Mouse (Mus musculus) intestine, embryonic 14.5 days (tissue): ENCODE measurements around the gene Dhx35. TPM values are rescaled to one million over a fixed set of nuclear protein-coding genes. Genes with fewer than 3 reads are reported as not detected.

Experiments used
- ATAC-seq: fragments of 200-750 bp; cut with Nextera tagmentation; replicated peaks from 2 replicates; pipeline ENCODE4 v1.8.0; 2017; ENCODE audit warnings: low read depth, moderate number of reproducible peaks, moderate TSS enrichment, moderate library complexity; ENCODE audit not compliant: low FRiP score, low TSS enrichment
- DNase-seq: peaks from one replicate; pipeline ENCODE4 v3.0.0-alpha.2; 2018; ENCODE audit warnings: low spot score
- H3K27ac ChIP-seq: fragments of 300-500 bp; sonication (generic); 2 replicates; pipeline ENCODE4 v1.5.1; 2014; ENCODE audit warnings: low read depth, mild to moderate bottlenecking, control low read depth
- H3K27me3 ChIP-seq: fragments of 300-500 bp; sonication (generic); replicated peaks from 2 replicates; pipeline ENCODE4 v1.6.1; 2014; ENCODE audit warnings: low read length, control low read depth; ENCODE audit not compliant: control insufficient read depth, insufficient read depth
- H3K36me3 ChIP-seq: fragments of 300-500 bp; sonication (generic); 2 replicates; pipeline ENCODE4 v1.6.1; 2014; ENCODE audit warnings: low read length, control low read depth; ENCODE audit not compliant: control insufficient read depth, insufficient read depth
- H3K4me1 ChIP-seq: fragments of 300-500 bp; sonication (generic); replicated peaks from 2 replicates; pipeline ENCODE4 v1.6.1; 2014; ENCODE audit warnings: low read length, control low read depth, mixed read lengths; ENCODE audit not compliant: control insufficient read depth, insufficient read depth
- H3K4me2 ChIP-seq: fragments of 300-500 bp; sonication (generic); 2 replicates; pipeline ENCODE4 v1.6.1; 2014; ENCODE audit warnings: low read length
- H3K4me3 ChIP-seq: fragments of 300-500 bp; sonication (generic); 2 replicates; pipeline ENCODE4 v1.5.1; 2014; ENCODE audit warnings: low read depth, low read length, control low read depth, mixed read lengths
- H3K9ac ChIP-seq: fragments of 300-500 bp; sonication (generic); 2 replicates; pipeline ENCODE4 v1.6.1; 2014; ENCODE audit warnings: mild to moderate bottlenecking, low read length
- H3K9me3 ChIP-seq: fragments of 300-500 bp; sonication (generic); 2 replicates; pipeline ENCODE4 v1.6.1; 2016; ENCODE audit warnings: low read length, control low read depth; ENCODE audit not compliant: control insufficient read depth
- WGBS: fragments of 180-500 bp; shearing (Covaris S2); extraction: QIAGEN DNeasy Blood & Tissue Kit; methylation state at CpG from one replicate; pipeline ENCODE4 v1.1.7; 2014; 5-methylcytosine and 5-hydroxymethylcytosine counted together
- polyA plus RNA-seq: library from polyadenylated mRNA; unstranded; fragments of >200 nt; fragmentation: Nextera tagmentation; extraction: Ambion mirVana; gene quantifications from 2 replicates; pipeline ENCODE4 v1.2.1, GENCODE M21; 2014

Gene Dhx35
- 17.8 and 18.1 TPM in 2 replicates for polyA plus RNA-seq

GRCm38 (mm10) chr2:158794494-158795004 is at the start of gene Dhx35:
TSS of gene Dhx35 (plus strand) at chr2:158794807.
- no peaks in the 10 kb centered on the region for H3K27me3 ChIP-seq
- H3K36me3 ChIP-seq, result no peaks in the 10 kb centered on the region
- peak within 1 kb of the TSS; percentile 92 for H3K4me2 ChIP-seq
- ATAC-seq (peak; percentile 99), DNase-seq (peak; percentile 95)
- H3K4me1 ChIP-seq, result peaks cover 10% of the 10 kb centered on the region
- H3K4me3 ChIP-seq, result peak within 1 kb of the TSS; percentile 82
- no peaks in the 10 kb centered on the region for H3K9me3 ChIP-seq
- H3K27ac ChIP-seq, result peak within 1 kb of the TSS; percentile 87
- WGBS, result under 1% methylated on average over 31 of the region's 33 CpGs
- peak within 1 kb of the TSS; percentile 71 for H3K9ac ChIP-seq

- ATAC-seq (no peak), DNase-seq (peak; percentile 52)
- 20% methylated on average over 2 of the region's 2 CpGs for WGBS
Measured at GRCm38 (mm10) chr2:158745049-158745482, 49.5 kb upstream of the Dhx35 start.

GRCm38 (mm10) chr2:158746164-158746563 is 48.4 kb upstream of the Dhx35 start:
- DNase-seq (no peak), ATAC-seq (no peak)
- H3K9me3 ChIP-seq, result no peaks in the 10 kb centered on the region
- no peaks in the 10 kb centered on the region for H3K4me1 ChIP-seq
- H3K27ac ChIP-seq, result no peak overlapping the region
- H3K4me3 ChIP-seq, result no peak overlapping the region
- H3K27me3 ChIP-seq, result no peaks in the 10 kb centered on the region
- no peaks in the 10 kb centered on the region for H3K36me3 ChIP-seq
- 62% methylated on average over 11 of the region's 11 CpGs for WGBS
- no peak overlapping the region for H3K9ac ChIP-seq
- H3K4me2 ChIP-seq, result no peak overlapping the region

More at GRCm38 (mm10) chr2:158745049-158745482, 49.5 kb upstream of the Dhx35 start:
- Histone ChIP-seq H3K27me3 (no peaks in the 10 kb centered on the region), H3K27ac (no peak overlapping the region), H3K4me3 (no peak overlapping the region), H3K4me1 (no peaks in the 10 kb centered on the region), H3K36me3 (no peaks in the 10 kb centered on the region), H3K4me2 (no peak overlapping the region), H3K9ac (no peak overlapping the region), H3K9me3 (no peaks in the 10 kb centered on the region)

GRCm38 (mm10) chr2:158749366-158749765 is 45.2 kb upstream of the Dhx35 start:
- no peak for DNase-seq
- H3K4me3 ChIP-seq, result no peak overlapping the region
- H3K4me1 ChIP-seq, result no peaks in the 10 kb centered on the region
- no peaks in the 10 kb centered on the region for H3K9me3 ChIP-seq
- no peak overlapping the region for H3K4me2 ChIP-seq
- no peak overlapping the region for H3K9ac ChIP-seq
- no peaks in the 10 kb centered on the region for H3K36me3 ChIP-seq
- ATAC-seq, result no peak
- H3K27me3 ChIP-seq, result no peaks in the 10 kb centered on the region
- no peak overlapping the region for H3K27ac ChIP-seq
- WGBS, result 91% methylated on average over 9 of the region's 9 CpGs

GRCm38 (mm10) chr2:158760231-158760630 is 34.4 kb upstream of the Dhx35 start:
- Histone ChIP-seq H3K36me3 (no peaks in the 10 kb centered on the region), H3K27me3 (no peaks in the 10 kb centered on the region)
- no peak for ATAC-seq

GRCm38 (mm10) chr2:158762339-158762738 is 32.3 kb upstream of the Dhx35 start:
- 79% methylated on average over 5 of the region's 5 CpGs for WGBS
- Histone ChIP-seq H3K4me1 (peaks cover under 1% of the 10 kb centered on the region; the same call in 1 of the 2 replicates), H3K9ac (no peak overlapping the region), H3K27me3 (no peaks in the 10 kb centered on the region), H3K4me2 (no peak overlapping the region), H3K4me3 (no peak overlapping the region), H3K36me3 (no peaks in the 10 kb centered on the region), H3K9me3 (no peaks in the 10 kb centered on the region), H3K27ac (no peak overlapping the region)
- DNase-seq (no peak), ATAC-seq (no peak; the same call in 1 of the 2 replicates)

More at GRCm38 (mm10) chr2:158760231-158760630, 34.4 kb upstream of the Dhx35 start:
- Histone ChIP-seq H3K4me1 (no peaks in the 10 kb centered on the region), H3K9ac (no peak overlapping the region), H3K4me3 (no peak overlapping the region), H3K9me3 (no peaks in the 10 kb centered on the region), H3K27ac (no peak overlapping the region), H3K4me2 (no peak overlapping the region)
- WGBS, result 70% methylated on average over 2 of the region's 2 CpGs
- DNase-seq, result no peak

- under 1% methylated on average over 48 of the region's 48 CpGs for WGBS
- ATAC-seq, result peak; percentile 96
- Histone ChIP-seq H3K36me3 (no peaks in the 10 kb centered on the region), H3K9ac (peak within 1 kb of the TSS; percentile 67), H3K9me3 (no peaks in the 10 kb centered on the region), H3K4me2 (peak within 1 kb of the TSS; percentile 86), H3K27me3 (no peaks in the 10 kb centered on the region), H3K4me1 (peaks cover 39% of the 10 kb centered on the region), H3K27ac (peak within 1 kb of the TSS; percentile 71), H3K4me3 (peak within 1 kb of the TSS; percentile 80)
- peak; percentile 93 for DNase-seq
Measured at GRCm38 (mm10) chr2:158767742-158768339, 26.8 kb upstream of the Dhx35 start, which contains the start of gene Fam83d. TSS of gene Fam83d (plus strand) at chr2:158768093.

- Histone ChIP-seq H3K4me1 (peaks cover 39% of the 10 kb centered on the region), H3K36me3 (no peaks in the 10 kb centered on the region), H3K27me3 (no peaks in the 10 kb centered on the region), H3K4me3 (peak overlapping the region; percentile 80), H3K9me3 (no peaks in the 10 kb centered on the region), H3K9ac (peak overlapping the region; percentile 67), H3K27ac (peak overlapping the region; percentile 71), H3K4me2 (peak overlapping the region; percentile 86)
- ATAC-seq (peak; percentile 20; the same call in 1 of the 2 replicates), DNase-seq (no peak)
- WGBS, result under 1% methylated on average over 37 of the region's 37 CpGs
Measured at GRCm38 (mm10) chr2:158768350-158768749, 26.3 kb upstream of the Dhx35 start.
